Mouse (Mus musculus) embryonic facial prominence, embryonic 12.5 days (tissue): Measurements from ENCODE around the gene Sesn2. TPM values are rescaled to one million over a fixed set of nuclear protein-coding genes. Genes with fewer than 3 reads are reported as not detected.
"Not testable (repeated sequence)": the region's sequence is repeated elsewhere in the genome, so short reads cannot be mapped to it uniquely, and the experiment has no call there.

Experiments used
- ATAC-seq: fragments of 200-750 bp; cut with Nextera tagmentation; 2 replicates; pipeline ENCODE4 v1.8.0; 2017; ENCODE audit not compliant: insufficient number of reproducible peaks, insufficient read depth, low FRiP score, low TSS enrichment
- H3K27ac ChIP-seq: fragments of 300-500 bp; sonication (generic); 2 replicates; pipeline ENCODE4 v1.5.1; 2016; ENCODE audit warnings: mild to moderate bottlenecking
- H3K27me3 ChIP-seq: fragments of 300-500 bp; sonication (generic); 2 replicates; pipeline ENCODE4 v1.6.1; 2016; ENCODE audit warnings: mild to moderate bottlenecking, moderate library complexity
- H3K36me3 ChIP-seq: fragments of 300-500 bp; sonication (generic); 2 replicates; pipeline ENCODE4 v1.6.1; 2016; ENCODE audit warnings: mild to moderate bottlenecking
- H3K4me1 ChIP-seq: fragments of 300-500 bp; sonication (generic); 2 replicates; pipeline ENCODE4 v1.6.1; 2016
- H3K4me2 ChIP-seq: fragments of 300-500 bp; sonication (generic); replicated peaks from 2 replicates; pipeline ENCODE4 v1.6.1; 2016; ENCODE audit warnings: mild to moderate bottlenecking, moderate library complexity
- H3K4me3 ChIP-seq: fragments of 300-500 bp; sonication (generic); 2 replicates; pipeline ENCODE4 v1.5.1; 2016; ENCODE audit warnings: mild to moderate bottlenecking
- H3K9ac ChIP-seq: fragments of 300-500 bp; sonication (generic); 2 replicates; pipeline ENCODE4 v1.6.1; 2016; ENCODE audit warnings: mild to moderate bottlenecking, moderate library complexity
- H3K9me3 ChIP-seq: fragments of 300-500 bp; sonication (generic); 2 replicates; pipeline ENCODE4 v1.6.1; 2016; ENCODE audit warnings: mild to moderate bottlenecking, moderate library complexity
- WGBS: fragments of 180-500 bp; shearing (Covaris S2); methylation state at CpG from one replicate; pipeline ENCODE4 v1.1.7; 2016; 5-methylcytosine and 5-hydroxymethylcytosine counted together
- polyA plus RNA-seq: library from polyadenylated mRNA; unstranded; fragments of >200 nt; fragmentation: Nextera tagmentation; extraction: Ambion mirVana; gene quantifications from 2 replicates; pipeline ENCODE4 v1.2.1, GENCODE M21; 2016

Sesn2 gene
- polyA plus RNA-seq, 1 experiment from 2014 or later = 11.4 TPM

DNA sequence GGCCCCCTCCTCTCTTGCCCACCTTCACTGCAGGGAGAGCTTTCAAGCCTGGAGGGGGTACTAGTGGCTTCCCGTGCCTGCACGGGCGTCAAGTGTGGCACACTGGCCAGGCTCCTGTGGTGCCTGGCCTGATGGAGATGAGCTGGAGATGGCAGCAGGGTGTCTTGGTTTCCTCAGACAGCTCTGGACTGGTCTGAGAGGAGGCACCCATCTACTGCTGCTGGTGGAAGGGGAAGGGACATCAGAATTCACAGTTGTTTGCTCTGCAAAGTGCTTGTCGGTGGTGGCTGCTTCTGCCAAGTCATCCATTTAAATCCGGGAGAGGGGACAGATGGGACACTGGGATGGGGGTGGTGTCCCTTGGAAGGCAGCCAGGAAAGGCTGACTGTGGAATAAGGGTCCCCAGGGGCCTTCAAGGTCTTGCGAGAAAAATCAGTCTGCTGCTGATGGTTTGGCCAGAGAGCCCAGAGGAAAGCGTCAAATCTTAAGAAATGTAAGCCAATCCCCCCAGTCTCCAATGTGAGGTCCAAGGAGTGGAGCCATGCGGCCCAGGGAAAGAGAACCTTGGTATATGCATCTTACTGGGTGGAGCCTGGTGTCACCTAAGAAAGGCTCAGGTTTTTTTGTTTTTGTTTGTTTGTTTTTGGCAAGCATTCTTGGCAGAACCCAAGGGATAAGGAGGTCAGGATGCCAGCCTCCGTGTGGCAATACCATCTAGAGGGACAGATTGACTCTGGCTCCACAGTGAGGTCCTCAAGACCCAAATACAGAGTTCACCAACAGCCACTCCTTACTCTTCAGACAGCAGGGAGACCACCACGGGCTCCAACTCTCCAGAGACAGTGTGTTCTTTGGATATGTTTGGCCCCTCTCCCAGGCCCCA lies 17.9 kb downstream of the Sesn2 start:
- H3K4me3 ChIP-seq = no peak overlapping the region
- 78% methylated on average over 10 of the region's 10 CpGs for WGBS
- no peaks in the 10 kb centered on the region for H3K9me3 ChIP-seq
- ATAC-seq = no peak
- no peak overlapping the region for H3K4me2 ChIP-seq
- H3K27me3 ChIP-seq = no peaks in the 10 kb centered on the region
- no peak overlapping the region for H3K9ac ChIP-seq
- H3K36me3 ChIP-seq = peaks cover 20% of the 10 kb centered on the region
- H3K4me1 ChIP-seq = 0 out of 2 replicates have a peak, but pooled peaks cover 5% of the 10 kb centered on the region
- no peak overlapping the region for H3K27ac ChIP-seq

DNA sequence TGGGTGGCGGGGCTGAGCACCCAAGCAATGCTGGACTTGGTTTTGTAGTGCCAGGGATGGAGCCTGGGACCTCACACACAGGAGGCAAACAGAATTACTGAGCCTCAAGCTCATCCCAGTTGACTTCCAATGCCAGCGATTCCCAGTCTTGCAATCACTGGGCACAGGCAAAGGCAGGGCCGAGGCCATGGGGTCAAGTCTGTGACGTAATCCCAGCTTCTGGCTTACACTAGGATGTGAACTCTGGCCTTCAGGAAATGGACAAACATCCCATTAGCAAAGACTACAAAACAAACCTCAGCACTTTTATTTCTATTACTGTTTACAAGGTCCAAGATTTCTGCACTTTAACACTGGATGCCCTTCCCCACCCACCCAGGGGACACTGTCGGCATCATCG lies 18.6 kb downstream of the Sesn2 start:
- Histone ChIP-seq H3K27me3 (no peaks in the 10 kb centered on the region), H3K4me3 (no peak overlapping the region), H3K36me3 (peaks cover 13% of the 10 kb centered on the region), H3K4me2 (no peak overlapping the region), H3K9ac (no peak overlapping the region), H3K4me1 (0 out of 2 replicates have a peak, but pooled peaks cover 5% of the 10 kb centered on the region), H3K27ac (no peak overlapping the region), H3K9me3 (no peaks in the 10 kb centered on the region)
- ATAC-seq = no peak
- WGBS = 83% methylated on average over 6 of the region's 6 CpGs

DNA sequence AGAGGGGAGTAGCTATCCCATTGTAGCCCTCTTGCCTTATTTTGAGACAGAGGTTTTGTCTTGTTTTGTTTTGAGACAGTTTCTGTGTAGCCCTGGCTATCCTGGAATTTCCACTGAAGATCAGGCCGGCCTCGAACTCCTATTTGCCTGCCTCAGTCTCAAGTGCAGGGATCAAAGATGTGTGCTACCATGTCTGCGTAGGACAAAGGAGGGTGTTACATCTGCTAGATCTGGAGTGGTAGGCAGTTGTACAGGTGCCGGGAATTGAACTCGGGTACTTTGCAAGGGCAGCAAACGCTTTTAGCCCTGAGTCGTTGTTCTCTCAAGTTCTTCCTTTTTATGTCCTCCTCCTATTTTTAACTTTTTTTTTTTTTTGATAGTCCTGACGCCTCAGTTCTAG lies 19.2 kb downstream of the Sesn2 start:
- no peak for ATAC-seq
- Histone ChIP-seq H3K4me3 (no peak overlapping the region), H3K27me3 (no peaks in the 10 kb centered on the region), H3K4me2 (no peak overlapping the region), H3K9me3 (no peaks in the 10 kb centered on the region), H3K27ac (no peak overlapping the region), H3K9ac (no peak overlapping the region), H3K4me1 (0 out of 2 replicates have a peak, but pooled peaks cover 5% of the 10 kb centered on the region), H3K36me3 (peaks cover 10% of the 10 kb centered on the region)
- WGBS = 96% methylated on average over 8 of the region's 8 CpGs

DNA sequence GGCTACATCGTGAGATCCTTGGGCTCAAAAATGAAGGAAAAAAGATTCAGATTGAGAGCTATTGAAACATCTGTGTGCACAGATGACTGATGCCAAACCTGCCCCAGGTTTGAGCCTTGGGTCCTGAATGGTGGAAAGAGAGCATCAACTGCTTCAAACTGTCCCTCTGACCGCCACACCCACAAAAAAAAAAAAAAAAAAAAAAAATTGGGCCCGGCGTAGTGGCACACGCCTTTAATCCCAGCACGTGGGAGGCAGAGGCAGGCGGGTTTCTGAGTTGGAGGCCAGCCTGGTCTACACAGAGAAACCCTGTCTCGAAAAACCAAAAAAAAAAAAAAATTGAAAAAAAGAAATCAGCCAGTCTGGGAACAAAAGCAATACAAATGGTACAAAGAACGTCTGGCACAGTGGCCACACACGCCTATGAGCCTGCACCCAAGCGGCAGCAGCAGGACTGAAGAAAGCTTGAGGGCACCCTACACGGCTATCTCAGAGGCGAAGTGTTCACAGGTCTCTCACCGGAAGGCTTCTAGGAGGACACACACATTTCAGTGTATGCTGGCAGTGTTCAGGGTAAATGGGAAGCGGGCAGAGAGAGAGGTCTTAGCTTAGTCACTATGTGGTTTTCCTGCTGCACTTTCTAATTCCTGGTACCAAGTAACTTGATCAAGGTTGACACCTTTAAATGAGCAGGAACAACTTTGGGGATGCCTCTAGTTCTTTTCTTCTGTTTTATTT lies 19.9 kb downstream of the Sesn2 start:
- 0 out of 2 replicates have a peak, but pooled peaks cover 5% of the 10 kb centered on the region for H3K4me1 ChIP-seq
- no peaks in the 10 kb centered on the region for H3K9me3 ChIP-seq
- peaks cover 10% of the 10 kb centered on the region for H3K36me3 ChIP-seq
- H3K9ac ChIP-seq = no peak overlapping the region
- H3K27ac ChIP-seq = no peak overlapping the region
- WGBS = 91% methylated on average over 15 of the region's 15 CpGs
- ATAC-seq = no peak
- H3K27me3 ChIP-seq = no peaks in the 10 kb centered on the region
- no peak overlapping the region for H3K4me3 ChIP-seq
- H3K4me2 ChIP-seq = no peak overlapping the region

DNA sequence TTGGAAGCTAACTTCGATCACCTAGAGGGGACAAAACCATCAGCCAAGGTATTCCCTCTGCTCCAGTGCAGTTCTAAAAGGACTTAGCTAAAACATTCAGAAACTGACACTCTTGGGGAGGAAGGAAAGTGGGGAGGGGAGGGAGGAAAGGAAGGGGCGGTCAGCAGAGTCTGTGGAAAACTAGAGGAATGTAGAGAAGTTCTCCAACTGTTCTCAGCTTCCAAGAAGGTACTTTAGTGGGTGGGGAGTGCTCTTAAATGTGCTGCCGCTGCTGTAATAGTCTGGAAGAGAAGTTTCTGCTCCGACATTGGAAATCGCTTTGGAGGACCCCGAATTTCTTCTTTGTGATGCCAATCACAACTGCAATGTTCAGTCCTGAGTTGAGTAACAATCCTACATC lies 21.3 kb downstream of the Sesn2 start:
- Histone ChIP-seq H3K27ac (no peak overlapping the region), H3K27me3 (no peaks in the 10 kb centered on the region), H3K4me2 (no peak overlapping the region), H3K4me1 (0 out of 2 replicates have a peak, but pooled peaks cover 5% of the 10 kb centered on the region), H3K9me3 (no peaks in the 10 kb centered on the region), H3K4me3 (no peak overlapping the region), H3K9ac (no peak overlapping the region), H3K36me3 (peaks cover 10% of the 10 kb centered on the region)
- 80% methylated on average over 6 of the region's 6 CpGs for WGBS
- no peak for ATAC-seq

DNA sequence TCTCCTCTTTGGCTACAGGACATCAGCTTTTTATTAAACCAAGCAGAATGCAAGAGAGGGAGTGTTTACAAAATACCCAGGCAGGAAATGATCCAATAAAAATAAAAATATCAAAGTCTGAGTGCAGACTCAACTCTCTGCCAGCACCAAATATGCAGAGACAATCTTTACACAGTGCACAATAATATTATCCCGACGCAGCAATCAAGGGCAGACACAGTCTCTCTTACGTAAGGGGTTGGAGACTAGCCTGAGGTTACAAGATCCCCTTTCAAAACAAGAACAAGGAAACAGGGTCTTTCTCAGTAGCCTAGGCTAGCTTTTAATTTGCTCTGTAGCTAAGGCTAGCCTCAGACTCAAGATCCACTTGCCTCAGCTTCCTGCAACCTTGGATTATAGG lies 21.8 kb downstream of the Sesn2 start:
- Histone ChIP-seq H3K27me3 (no peaks in the 10 kb centered on the region), H3K9me3 (no peaks in the 10 kb centered on the region), H3K4me3 (no peak overlapping the region), H3K4me2 (no peak overlapping the region), H3K27ac (no peak overlapping the region), H3K36me3 (peaks cover 8% of the 10 kb centered on the region), H3K9ac (no peak overlapping the region), H3K4me1 (0 out of 2 replicates have a peak, but pooled peaks cover 4% of the 10 kb centered on the region)
- no peak for ATAC-seq
- 54% methylated on average over 3 of the region's 3 CpGs for WGBS

DNA sequence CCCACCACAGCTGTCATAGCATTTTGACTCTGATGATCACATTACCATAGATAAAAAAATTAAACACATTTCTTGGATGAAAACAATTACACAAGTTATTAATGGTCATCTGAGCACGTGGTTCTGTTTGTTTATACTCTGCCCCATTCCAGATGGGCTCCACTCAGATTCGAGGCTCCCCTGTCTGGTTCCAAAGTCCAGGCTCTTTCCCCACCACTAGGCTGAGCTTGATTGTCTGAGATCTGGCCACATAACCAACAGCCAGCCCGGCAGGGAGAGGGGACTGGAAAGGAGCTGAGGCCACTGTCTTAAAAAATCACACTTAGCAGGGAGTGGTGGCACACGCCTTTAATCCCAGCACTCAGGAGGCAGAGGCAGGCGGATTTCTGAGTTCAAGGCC lies 25.5 kb downstream of the Sesn2 start:
- Histone ChIP-seq H3K36me3 (no peaks in the 10 kb centered on the region), H3K9ac (no peak overlapping the region), H3K4me2 (no peak overlapping the region), H3K27me3 (no peaks in the 10 kb centered on the region), H3K4me3 (no peak overlapping the region), H3K4me1 (no peaks in the 10 kb centered on the region), H3K27ac (no peak overlapping the region), H3K9me3 (no peaks in the 10 kb centered on the region)
- 65% methylated on average over 5 of the region's 5 CpGs for WGBS
- ATAC-seq = no peak

DNA sequence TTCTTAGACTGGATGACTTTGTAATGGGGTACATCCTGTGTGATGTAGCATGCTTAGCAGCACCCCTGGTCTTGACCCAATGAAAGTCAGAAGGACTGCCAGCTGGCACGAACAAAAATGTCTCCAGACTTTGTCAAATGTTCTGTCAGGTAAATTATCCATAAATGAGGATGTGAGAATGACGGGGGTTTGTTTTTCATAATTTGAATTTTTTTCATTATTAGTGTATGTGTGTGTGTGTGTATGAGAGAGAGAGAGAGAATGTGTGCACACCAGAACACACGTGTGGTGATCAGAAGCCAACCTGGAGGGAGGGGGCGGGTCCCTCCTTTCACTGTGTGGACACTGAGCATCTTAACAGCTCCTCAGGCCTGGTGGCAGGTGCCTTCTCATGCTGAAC lies 26.1 kb downstream of the Sesn2 start:
- no peaks in the 10 kb centered on the region for H3K27me3 ChIP-seq
- H3K27ac ChIP-seq = no peak overlapping the region
- no peaks in the 10 kb centered on the region for H3K4me1 ChIP-seq
- no peak overlapping the region for H3K9ac ChIP-seq
- no peaks in the 10 kb centered on the region for H3K36me3 ChIP-seq
- no peak for ATAC-seq
- 76% methylated on average over 4 of the region's 4 CpGs for WGBS
- no peaks in the 10 kb centered on the region for H3K9me3 ChIP-seq
- no peak overlapping the region for H3K4me2 ChIP-seq
- H3K4me3 ChIP-seq = no peak overlapping the region

DNA sequence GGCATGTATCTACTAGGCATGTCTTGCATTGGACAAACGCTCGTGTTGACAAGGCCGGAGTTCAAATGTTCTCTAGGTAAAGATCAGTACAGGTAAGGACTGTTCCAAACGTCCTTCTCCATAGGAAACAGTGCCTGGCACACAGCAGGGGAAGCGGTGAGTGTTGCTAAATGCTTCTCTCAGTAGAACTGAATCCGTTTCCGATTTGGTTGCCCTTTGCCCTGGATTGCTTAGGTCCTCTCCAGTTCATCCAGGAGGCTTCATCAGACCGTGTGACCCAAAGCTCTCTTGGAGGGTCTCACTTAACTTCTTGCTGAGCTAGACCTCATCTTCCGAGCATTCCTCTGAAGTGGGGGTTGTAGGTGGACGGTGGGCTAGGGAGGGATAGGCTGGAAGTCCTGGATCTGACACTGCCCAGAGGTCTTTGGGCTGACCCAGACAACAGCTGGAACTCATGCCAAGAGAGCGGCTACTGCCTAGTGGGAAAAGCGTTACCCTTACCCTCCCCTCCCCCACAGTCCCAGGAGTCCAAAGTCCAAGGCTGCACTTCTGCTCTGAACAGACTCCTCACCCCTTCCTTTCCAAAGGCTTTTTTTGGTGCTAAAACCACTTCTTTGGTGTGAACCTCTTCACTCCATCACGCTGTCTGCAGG lies 27.2 kb downstream of the Sesn2 start:
- 72% methylated on average over 13 of the region's 13 CpGs for WGBS
- Histone ChIP-seq H3K4me1 (no peaks in the 10 kb centered on the region), H3K36me3 (no peaks in the 10 kb centered on the region), H3K9ac (no peak overlapping the region), H3K4me2 (no peak overlapping the region), H3K27ac (no peak overlapping the region), H3K9me3 (no peaks in the 10 kb centered on the region), H3K4me3 (no peak overlapping the region), H3K27me3 (no peaks in the 10 kb centered on the region)
- ATAC-seq = no peak

DNA sequence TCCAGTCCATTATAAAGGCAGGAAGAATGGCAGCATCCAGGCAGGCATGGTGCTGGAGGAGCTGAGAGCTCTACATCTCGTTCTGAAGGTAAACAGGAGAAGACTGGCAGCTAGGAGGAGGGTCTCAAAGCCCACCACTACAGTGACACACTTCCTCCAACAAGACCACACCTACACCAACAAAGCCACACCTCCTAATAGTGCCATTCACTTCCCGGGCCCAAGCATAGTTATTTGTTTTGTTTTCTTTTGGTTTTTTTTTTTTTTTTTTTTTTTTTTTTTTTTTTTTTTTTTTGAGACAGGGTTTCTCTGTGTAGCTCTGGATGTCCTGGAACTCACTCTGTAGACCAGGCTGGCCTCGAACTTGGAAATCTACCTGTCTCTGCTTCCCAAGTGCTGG lies 28.2 kb downstream of the Sesn2 start:
- H3K27ac ChIP-seq, H3K4me2 ChIP-seq, H3K4me3 ChIP-seq, H3K9ac ChIP-seq, H3K9me3 ChIP-seq, ATAC-seq, H3K4me1 ChIP-seq, H3K36me3 ChIP-seq, H3K27me3 ChIP-seq: not testable (repeated sequence)
- WGBS = 73% methylated on average over 3 of the region's 3 CpGs

DNA sequence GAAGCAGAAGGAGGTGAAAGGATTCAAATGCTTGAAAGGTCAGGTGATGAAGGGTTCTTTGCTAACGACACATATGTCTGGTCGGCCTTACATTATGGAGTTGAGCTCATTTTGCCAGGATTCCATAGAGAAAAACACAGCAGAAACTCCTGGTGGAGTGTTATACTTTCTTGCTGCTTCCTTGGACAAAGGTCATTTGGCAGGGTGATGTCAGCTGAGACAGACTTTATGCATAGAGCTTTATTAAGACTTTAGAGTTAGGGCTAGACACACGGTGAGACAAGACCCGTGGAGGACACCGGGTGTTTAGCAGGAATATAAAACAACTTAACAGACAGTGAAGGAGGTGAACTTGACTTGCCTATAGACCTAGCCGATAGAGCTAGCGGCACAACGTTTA lies 32.5 kb downstream of the Sesn2 start:
- Histone ChIP-seq H3K27me3 (no peaks in the 10 kb centered on the region), H3K4me1 (no peaks in the 10 kb centered on the region), H3K27ac (no peak overlapping the region), H3K4me2 (no peak overlapping the region), H3K36me3 (no peaks in the 10 kb centered on the region), H3K9ac (no peak overlapping the region), H3K4me3 (no peak overlapping the region), H3K9me3 (no peaks in the 10 kb centered on the region)
- no peak for ATAC-seq
- WGBS = 93% methylated on average over 8 of the region's 8 CpGs
